Mouse (Mus musculus): ENCODE measurements around the gene Cdkn2c.

DNA sequence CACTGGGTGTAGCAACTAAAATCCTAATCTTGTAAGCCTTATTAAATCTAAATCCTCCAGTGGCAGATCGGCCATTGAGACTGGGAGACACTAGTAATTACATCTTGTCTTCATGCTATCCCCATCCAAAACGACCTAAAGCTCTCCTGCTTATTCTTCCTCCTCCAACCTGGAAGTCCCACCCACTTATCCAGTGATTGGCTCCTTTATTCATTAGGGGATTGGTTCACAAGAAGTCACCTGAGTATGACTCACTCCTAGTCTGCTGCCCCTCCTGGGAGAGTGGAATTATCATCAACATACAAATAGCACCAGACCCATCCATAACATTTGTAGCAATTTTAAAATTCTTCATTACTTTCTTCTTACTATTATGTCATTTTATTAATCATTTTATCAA, 16.6 kb upstream of the Cdkn2c start:
- TF ChIP-seq GATA1 (IDR thresholded peaks at IDR 0.05; ENCODE audit: borderline replicate concordance, low read length) (no peak), FLI1 (IDR thresholded peaks at IDR 0.05; ENCODE audit: low read length) (no peak)

Data from megakaryocyte, embryonic 14.5 days (primary cell).